Mouse (Mus musculus): Measurements from ENCODE around the gene Cadps2.

GRCm38 (mm10) chr6:23821819-23822218 lies 17.4 kb downstream of the Cadps2 start:
- TF ChIP-seq POLR2A (IDR thresholded peaks at IDR 0.05; ENCODE audit: low read depth, low read length) (no peak), CTCF (IDR thresholded peaks at IDR 0.05; ENCODE audit: borderline replicate concordance, insufficient read depth, low read length) (no peak)
